Mouse (Mus musculus) lung, postnatal 4 days (tissue): ENCODE data around the gene Mrps27.

Experiments used
- DNase-seq, 2 experiments: peaks; one replicate each; pipeline ENCODE4 v3.0.0; 2021

The Mrps27 gene

GRCm38 (mm10) chr13:99352758-99353489, 8.3 kb downstream of the Mrps27 start:
- DNase-seq: peak; percentile 94 to 97

DNA sequence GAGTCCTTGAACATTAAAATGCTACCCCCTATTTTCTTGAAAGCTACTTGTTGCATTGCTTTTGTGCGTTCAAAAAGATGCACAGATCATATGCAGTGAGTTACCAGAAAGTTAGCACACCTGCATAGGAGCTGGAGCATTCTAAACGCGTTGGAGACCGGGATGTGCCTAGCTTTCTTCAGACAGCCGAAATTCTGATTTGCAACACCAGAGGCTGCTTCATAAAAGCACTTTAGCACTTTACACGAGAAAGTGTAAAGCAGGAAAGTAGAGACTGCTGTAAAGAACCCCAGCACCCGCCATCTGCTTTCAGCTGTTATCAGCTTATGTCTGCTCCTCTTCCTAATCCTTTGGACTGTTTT, 8.9 kb downstream of the Mrps27 start:
- no peak for DNase-seq

DNA sequence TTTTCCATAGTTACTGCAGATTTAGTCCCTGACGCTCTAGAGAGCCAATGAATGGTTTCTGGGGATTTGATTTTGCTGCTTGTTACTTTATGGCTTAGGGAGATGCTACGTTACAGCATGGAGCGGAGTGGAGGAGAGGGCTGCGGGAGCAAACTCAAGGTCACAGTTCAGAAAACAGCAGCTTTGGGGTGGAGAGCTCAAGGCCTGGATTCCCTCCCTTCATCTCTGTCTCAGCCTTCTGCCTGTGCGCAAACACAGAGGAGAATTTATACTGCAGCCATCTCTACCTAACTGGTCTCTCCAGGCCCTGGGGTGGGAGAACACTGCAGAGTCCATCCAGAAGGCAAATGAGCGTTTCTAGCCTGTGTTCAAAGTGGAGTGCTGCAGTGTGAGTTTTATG, 10.5 kb downstream of the Mrps27 start:
- DNase-seq: no peak

DNA sequence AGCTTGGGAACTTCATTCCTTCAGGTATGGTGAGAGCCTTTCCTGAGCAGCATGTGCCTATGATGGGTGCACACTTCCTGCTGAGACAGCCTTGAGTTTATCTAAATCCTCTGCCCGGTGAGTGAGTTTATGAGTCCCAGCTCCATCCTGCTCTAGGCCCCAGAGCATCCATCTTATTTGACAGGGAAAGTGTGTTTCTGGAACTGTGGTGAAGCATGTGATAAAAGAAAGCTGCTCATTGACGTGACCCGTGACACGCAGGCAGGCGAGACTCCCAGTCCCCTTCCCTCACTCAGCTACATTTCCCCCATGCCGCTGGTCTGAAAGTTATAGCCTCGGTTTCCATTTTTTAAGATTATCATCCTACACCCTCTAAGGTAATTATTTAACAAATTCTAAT, 11.3 kb downstream of the Mrps27 start:
- DNase-seq: no peak

GRCm38 (mm10) chr13:99356428-99357265, 12.1 kb downstream of the Mrps27 start:
- DNase-seq: no peak

DNA sequence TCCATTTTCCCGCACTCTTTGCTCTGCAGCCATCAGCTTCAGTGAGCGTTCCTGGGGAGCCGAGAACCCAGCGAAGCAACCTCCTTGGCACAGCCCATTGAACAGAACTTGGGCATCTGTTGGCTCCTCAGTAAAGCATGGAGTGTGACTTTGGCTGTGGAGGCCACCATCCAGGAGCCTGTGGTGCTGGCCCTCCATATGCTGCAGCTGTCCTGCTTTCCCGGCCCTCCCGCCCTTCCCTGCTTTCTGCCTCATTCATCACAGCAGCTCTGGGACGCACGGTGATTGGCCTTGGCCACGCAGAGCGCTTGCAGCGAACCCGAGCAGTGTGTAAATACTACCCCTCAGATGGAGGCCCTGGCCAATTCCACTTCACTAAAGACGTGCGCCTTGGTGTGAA, 14.3 kb downstream of the Mrps27 start:
- DNase-seq: no peak

GRCm38 (mm10) chr13:99363866-99364265, 19.3 kb downstream of the Mrps27 start:
- no peak for DNase-seq

GRCm38 (mm10) chr13:99366422-99367175, 22.0 kb downstream of the Mrps27 start:
- DNase-seq: no peak

GRCm38 (mm10) chr13:99367554-99368174, 23.1 kb downstream of the Mrps27 start:
- no peak for DNase-seq

DNA sequence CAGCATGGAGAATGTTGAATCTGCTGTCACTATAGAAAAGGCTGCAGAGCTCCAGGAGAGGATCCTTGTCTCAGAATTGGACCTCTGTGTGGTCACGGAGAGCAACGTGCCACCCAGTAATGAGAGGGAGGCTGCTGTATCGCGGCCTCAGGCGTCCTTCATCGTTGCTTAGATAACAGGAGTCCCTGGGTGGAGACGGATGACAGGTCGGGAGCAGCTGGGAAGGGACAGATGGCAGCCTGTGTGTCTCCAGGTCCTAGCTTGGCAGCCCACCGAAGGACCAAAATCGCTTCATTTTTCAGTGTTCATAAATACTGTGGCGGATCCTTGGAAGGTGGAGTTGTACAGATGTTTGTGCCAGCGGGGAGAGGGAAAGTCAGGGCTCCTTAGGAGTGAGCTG, 24.5 kb downstream of the Mrps27 start:
- DNase-seq: no peak

GRCm38 (mm10) chr13:99371285-99371684, 26.7 kb downstream of the Mrps27 start:
- no peak for DNase-seq

- DNase-seq: no peak
Measured at GRCm38 (mm10) chr13:99373684-99374083, 29.1 kb downstream of the Mrps27 start.

DNA sequence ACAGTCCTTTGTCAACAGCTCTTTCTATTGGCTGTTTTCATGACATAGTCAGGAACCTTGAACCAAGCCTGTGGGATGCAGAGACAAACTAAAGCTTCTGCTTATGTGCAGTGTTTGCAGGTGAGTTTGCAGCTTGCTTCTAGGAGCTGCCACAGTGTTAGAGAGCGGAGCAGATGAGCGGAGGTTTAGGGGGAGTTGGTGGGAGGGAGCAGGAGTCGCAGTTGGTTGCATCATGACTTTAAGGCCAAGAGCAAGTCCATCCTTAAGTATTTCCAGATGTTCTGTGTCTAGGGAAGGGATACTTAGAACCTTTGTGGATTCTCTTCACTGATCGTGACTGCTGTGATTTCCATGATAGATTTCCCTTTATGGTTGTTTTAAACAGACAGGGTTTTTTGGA, 29.6 kb downstream of the Mrps27 start:
- no peak for DNase-seq

- peak; percentile 42 to 80 for DNase-seq
Measured at GRCm38 (mm10) chr13:99375550-99375949, 31.0 kb downstream of the Mrps27 start.

DNA sequence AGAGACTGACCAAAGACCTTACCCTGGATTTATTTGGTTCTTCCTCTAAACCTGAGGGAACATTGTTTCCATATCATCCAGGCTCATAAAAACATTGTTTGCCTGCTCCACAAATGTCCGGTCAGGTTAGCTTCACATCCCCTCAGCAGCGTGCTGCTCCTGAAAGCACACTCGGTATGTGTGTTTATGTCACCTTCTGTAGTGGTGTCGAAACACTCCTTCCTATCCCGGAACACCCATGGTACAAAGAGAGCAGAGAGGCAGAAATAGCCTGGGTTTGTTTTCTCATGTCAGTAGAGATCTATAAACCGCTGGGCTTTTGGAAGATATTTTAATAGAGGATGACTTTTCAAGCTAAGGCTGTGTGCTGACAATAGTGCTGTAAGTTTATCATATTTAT, 32.5 kb downstream of the Mrps27 start:
- DNase-seq: no peak

GRCm38 (mm10) chr13:99378223-99378622, 33.6 kb downstream of the Mrps27 start:
- DNase-seq: no peak

DNA sequence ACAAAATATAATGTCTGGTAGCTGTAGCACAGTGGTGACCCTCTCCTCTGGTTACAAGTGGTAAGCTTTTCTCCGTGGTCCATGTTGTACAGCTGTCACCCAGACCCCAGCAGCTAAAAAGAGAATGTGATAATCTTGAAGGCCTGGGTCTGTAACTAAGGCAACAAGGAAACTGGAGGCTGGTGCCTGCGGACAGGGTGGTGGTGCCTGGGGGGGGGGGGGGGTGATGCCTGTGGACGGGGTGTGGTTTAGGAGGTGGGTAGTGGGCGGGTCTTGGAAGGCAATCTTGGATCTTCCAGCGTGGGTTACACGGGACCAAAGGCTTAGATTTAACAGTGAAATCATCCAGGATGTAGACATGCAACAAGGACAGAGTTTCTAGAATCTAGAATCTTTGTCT, 37.8 kb downstream of the Mrps27 start:
- DNase-seq: no peak

- peak in 1 of 2 experiments; percentile 25 for DNase-seq
Measured at GRCm38 (mm10) chr13:99384555-99385203, 40.1 kb downstream of the Mrps27 start.

GRCm38 (mm10) chr13:99385911-99386310, 41.3 kb downstream of the Mrps27 start:
- no peak for DNase-seq

DNA sequence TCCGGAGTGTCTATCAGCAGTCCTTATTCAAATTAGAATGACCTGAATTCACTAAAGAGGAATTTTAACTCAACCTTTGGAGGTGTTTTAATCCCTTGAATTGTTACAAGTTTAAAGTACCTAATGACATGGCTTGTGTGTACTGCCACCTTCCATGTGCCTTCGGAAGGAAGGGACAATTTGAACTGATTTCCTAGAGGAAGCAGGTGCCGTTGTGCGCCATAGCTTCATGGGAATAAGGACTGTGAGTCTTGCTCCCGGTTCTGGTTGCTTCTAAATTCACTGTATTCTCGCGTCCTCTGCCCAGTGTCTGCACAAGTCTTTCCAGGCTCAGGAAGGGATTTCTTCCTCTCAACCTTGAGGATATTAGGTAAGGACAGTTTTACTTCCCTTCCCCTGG, 41.8 kb downstream of the Mrps27 start:
- no peak for DNase-seq

DNA sequence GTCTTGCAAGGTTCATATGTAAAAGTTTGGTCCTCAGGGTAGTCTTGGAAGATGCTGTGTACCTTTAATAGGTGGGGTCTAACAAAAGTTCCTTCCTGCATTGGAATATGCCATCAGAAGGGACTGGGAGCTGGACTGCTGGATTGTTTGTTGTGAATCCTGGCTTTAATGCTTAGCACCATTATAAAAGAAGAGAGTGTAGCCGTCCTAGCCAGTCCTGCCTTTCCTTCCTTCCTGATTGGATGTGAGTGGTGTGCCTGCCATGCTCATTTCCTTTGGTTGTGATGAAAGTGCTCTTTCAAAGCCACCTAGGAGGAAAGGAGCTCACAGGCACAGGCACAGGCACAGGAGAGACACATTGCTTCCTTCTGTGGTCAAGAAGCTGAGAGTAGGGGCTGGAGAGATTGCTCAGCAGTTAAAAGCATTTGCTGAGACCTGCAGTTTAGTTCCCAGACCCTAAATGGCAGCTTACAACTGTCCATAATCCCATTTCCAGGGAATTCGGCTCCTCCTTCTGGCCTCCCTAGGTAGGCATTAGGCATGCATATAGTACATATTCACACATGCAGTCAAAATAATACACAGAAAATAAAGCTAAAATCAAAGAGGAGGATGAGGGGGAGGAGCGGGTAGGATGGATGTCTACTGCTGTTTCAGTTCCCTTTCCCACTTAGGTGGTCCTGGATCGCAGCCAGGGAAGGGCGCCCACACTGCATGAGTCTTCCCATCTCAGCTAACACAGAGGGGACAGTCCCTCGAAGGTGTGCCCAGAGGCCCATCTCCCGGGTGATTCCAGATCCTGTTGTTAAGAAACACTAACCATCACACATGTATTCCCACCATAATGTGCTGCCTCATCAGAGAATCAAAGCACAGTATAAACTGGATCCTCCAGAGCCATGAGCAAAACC, 43.6 kb downstream of the Mrps27 start:
- no peak for DNase-seq

DNA sequence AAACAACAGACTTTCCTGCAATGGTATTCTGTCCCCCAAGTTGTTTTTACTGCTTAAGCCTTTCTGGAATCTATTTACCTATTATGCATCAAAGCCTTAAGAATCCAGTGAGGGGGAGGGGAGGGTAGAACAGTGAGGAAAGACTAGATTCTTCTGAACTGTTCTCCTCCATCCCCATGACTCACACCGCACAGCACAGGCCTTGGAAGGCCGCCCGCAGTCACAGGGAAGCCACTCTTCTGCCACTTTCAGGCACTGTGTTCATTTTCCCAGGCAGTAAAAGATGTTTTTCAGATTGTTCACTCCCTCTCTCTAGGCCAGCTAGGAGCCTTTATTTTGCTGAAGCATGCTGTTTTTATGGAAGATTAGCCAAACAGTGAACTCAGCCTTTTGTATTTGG, 46.8 kb downstream of the Mrps27 start:
- no peak for DNase-seq
